Mouse (Mus musculus) intestine, embryonic 16.5 days (tissue): Measurements from ENCODE around the gene Polr2c. TPM values are rescaled to one million over a fixed set of nuclear protein-coding genes. Genes with fewer than 3 reads are reported as not detected.

Source experiments
- ATAC-seq: fragments of 200-750 bp; cut with Nextera tagmentation; 2 replicates; pipeline ENCODE4 v1.8.0; 2017; ENCODE audit warnings: moderate TSS enrichment, moderate library complexity
- H3K27ac ChIP-seq: fragments of 300-500 bp; sonication (generic); 2 replicates; pipeline ENCODE4 v1.5.1; 2014; ENCODE audit warnings: mild to moderate bottlenecking, low read length
- H3K27me3 ChIP-seq: fragments of 300-500 bp; sonication (generic); replicated peaks from 2 replicates; pipeline ENCODE4 v1.6.1; 2014; ENCODE audit warnings: low read length, control low read depth, mixed read lengths; ENCODE audit not compliant: control insufficient read depth, insufficient read depth
- H3K36me3 ChIP-seq: fragments of 300-500 bp; sonication (generic); 2 replicates; pipeline ENCODE4 v1.6.1; 2014; ENCODE audit warnings: low read length, control low read depth; ENCODE audit not compliant: control insufficient read depth, insufficient read depth
- H3K4me1 ChIP-seq: fragments of 300-500 bp; sonication (generic); 2 replicates; pipeline ENCODE4 v1.6.1; 2014; ENCODE audit warnings: low read length, control low read depth, mixed read lengths; ENCODE audit not compliant: control insufficient read depth, insufficient read depth
- H3K4me2 ChIP-seq: fragments of 300-500 bp; sonication (generic); 2 replicates; pipeline ENCODE4 v1.6.1; 2014; ENCODE audit warnings: low read depth, low read length, control low read depth
- H3K4me3 ChIP-seq: fragments of 300-500 bp; sonication (generic); 2 replicates; pipeline ENCODE4 v1.5.1; 2014; ENCODE audit warnings: mild to moderate bottlenecking, low read length
- H3K9ac ChIP-seq: fragments of 300-500 bp; sonication (generic); 2 replicates; pipeline ENCODE4 v1.6.1; 2014; ENCODE audit warnings: low read depth, low read length
- H3K9me3 ChIP-seq: fragments of 300-500 bp; sonication (generic); 2 replicates; pipeline ENCODE4 v1.6.1; 2016; ENCODE audit warnings: low read length, control low read depth; ENCODE audit not compliant: control insufficient read depth
- WGBS: fragments of 180-500 bp; shearing (Covaris S2); extraction: QIAGEN DNeasy Blood & Tissue Kit; methylation state at CpG from one replicate; pipeline ENCODE4 v1.1.7; 2014; 5-methylcytosine and 5-hydroxymethylcytosine counted together
- polyA plus RNA-seq: library from polyadenylated mRNA; unstranded; fragments of >200 nt; fragmentation: Nextera tagmentation; extraction: Ambion mirVana; gene quantifications from 2 replicates; pipeline ENCODE4 v1.2.1, GENCODE M21; 2015

The Polr2c gene
- polyA plus RNA-seq, 1 experiment from 2014 or later, result 133 TPM

DNA sequence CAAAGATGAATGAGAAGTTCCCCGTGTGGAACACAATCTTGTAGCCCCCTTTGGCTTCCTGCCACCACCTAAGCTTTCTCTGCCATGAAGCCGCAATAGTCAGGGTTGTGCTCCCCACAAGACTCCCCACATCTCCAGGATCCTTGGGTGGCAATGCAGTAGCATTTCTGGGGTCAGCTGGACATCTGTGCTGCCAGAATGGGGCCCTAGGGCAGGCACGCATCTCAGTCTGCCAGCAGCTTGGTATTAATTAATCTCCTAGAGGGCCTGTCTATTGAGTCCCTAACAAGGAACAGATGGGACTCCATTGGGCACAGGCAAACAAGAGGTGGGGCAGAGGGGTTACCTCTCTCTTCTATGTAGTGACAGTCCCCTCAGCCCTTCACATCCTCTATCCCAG lies 14.9 kb downstream of the Polr2c start:
- Histone ChIP-seq H3K27me3 (no peaks in the 10 kb centered on the region), H3K27ac (peak overlapping the region; percentile 92), H3K4me1 (peaks cover 64% of the 10 kb centered on the region), H3K9me3 (no peaks in the 10 kb centered on the region), H3K9ac (peak overlapping the region; percentile 70), H3K36me3 (0 out of 2 replicates have a peak, but pooled peaks cover 5% of the 10 kb centered on the region), H3K4me2 (peak overlapping the region; percentile 96), H3K4me3 (peak overlapping the region; percentile 59)
- no peak for ATAC-seq
- 34% methylated on average over 3 of the region's 3 CpGs for WGBS

DNA sequence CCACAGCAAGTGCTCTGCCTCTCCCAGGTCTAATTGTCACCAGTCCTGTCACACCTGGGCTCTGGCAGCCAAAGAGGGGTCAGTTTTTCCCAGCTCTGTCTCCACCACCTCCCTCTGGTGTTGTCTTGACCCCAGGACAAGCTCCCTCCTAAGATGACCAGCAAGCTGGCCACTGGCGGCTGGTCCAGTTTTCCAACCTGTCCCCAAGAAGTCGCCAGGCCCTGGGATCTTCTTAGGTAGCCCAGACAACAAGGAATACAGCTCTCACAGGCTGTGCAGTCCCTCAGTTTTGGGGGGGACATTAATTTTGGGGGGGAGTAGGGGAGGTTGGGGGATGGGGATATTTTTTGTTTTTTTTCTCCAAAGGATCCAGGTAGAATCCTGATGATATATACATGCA lies 15.3 kb downstream of the Polr2c start:
- peak overlapping the region; percentile 92 for H3K27ac ChIP-seq
- no peak for ATAC-seq
- H3K27me3 ChIP-seq, result no peaks in the 10 kb centered on the region
- no peaks in the 10 kb centered on the region for H3K9me3 ChIP-seq
- 0 out of 2 replicates have a peak, but pooled peaks cover 5% of the 10 kb centered on the region for H3K36me3 ChIP-seq
- H3K9ac ChIP-seq, result peak overlapping the region; percentile 70
- H3K4me3 ChIP-seq, result peak overlapping the region; percentile 59
- WGBS, result 88% methylated on average over 2 of the region's 2 CpGs
- peak overlapping the region; percentile 96 for H3K4me2 ChIP-seq
- peaks cover 64% of the 10 kb centered on the region for H3K4me1 ChIP-seq

DNA sequence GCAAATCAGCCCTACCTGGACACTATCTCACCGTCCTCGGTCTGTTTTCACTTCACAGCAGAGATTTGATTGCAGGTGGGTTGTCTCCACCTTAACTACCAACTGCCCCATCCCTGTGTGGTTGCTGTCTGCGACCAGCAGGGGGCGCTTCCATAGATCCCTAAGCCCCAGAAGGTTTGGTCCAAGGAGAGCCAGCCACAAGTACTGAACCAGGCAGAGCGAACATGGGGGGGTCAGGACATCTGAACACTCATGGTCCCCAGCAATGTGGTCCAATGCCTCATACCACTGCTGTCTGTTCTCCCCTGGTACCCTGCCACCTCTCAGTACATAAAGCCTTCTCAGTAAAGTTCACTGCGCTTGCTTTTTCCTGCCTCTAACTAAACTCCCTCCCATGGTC lies 17.1 kb downstream of the Polr2c start:
- H3K9ac ChIP-seq, result peak overlapping the region; percentile 83

DNA sequence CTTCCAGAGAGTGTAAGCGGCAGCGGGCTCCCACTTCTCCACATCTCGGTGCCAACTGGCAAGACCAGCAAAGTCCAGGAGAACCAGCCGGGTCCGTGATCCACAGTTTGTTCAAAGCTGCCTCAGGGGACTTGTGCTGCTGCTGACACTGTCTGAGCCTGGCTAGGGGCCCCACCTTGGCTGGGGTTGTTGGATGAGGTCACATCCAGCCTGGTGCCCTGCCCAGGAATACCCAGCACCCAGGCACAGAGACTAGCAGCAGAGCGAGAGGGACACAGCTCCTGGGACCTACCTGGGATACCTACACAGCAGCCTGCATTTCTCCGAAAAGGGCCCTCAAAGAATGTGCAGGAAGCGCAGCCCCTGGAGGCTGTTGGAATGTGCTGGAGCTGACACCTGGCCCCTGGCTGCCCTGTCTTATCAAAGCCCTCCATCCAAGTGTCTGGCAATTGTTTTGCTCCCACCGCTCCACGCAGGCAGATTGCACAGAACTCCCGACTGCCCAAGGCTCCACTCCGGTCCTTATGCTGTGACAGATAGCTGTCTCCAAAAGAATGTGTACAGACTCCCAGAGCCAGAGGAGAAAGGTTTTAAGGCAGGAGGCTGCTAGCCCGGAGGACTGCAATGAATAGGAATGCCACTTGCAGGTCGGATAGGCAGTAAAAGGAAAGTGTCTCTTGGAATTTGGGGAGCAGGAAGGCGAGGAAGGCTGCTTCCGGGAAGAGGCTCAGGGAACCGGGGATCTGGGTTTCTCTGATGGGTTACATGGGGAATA lies 18.0 kb downstream of the Polr2c start:
- Histone ChIP-seq H3K36me3 (no peaks in the 10 kb centered on the region), H3K9me3 (no peaks in the 10 kb centered on the region), H3K9ac (peak overlapping the region; percentile 83), H3K4me2 (peak overlapping the region; percentile 88), H3K27me3 (no peaks in the 10 kb centered on the region), H3K27ac (peak overlapping the region; percentile 89), H3K4me1 (peaks cover 44% of the 10 kb centered on the region), H3K4me3 (peak overlapping the region; percentile 75)
- WGBS, result 14% methylated on average over 17 of the region's 17 CpGs
- no peak for ATAC-seq

More for the DNA sequence above, 17.1 kb downstream of the Polr2c start:
- Histone ChIP-seq H3K27ac (peak overlapping the region; percentile 13; the same call in 1 of the 2 replicates), H3K4me3 (peak overlapping the region; percentile 75), H3K4me2 (peak overlapping the region; percentile 88), H3K9me3 (no peaks in the 10 kb centered on the region), H3K27me3 (no peaks in the 10 kb centered on the region), H3K4me1 (peaks cover 53% of the 10 kb centered on the region), H3K36me3 (no peaks in the 10 kb centered on the region)
- ATAC-seq, result no peak; the same call in 1 of the 2 replicates
- WGBS, result 11% methylated on average over 6 of the region's 6 CpGs

DNA sequence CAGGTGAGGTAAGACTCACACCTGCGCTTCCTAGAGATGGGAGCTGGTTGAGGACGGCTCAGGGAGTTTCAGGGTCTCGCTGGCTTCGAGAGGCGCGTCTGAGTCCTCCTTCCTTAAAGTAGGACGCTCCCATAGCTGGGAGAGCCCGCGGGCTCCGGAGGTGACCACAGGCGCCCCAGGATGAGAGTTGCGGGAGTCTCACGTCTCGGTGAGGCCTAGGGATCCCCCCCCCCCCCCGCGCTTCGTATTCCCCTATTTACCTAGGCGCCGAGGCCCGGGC lies 18.6 kb downstream of the Polr2c start:
- peak overlapping the region; percentile 89 for H3K27ac ChIP-seq
- 0% methylated on average over 14 of the region's 20 CpGs for WGBS
- no peaks in the 10 kb centered on the region for H3K9me3 ChIP-seq
- H3K9ac ChIP-seq, result peak overlapping the region; percentile 83
- H3K36me3 ChIP-seq, result no peaks in the 10 kb centered on the region
- peak overlapping the region; percentile 75 for H3K4me3 ChIP-seq
- no peak; the same call in 1 of the 2 replicates for ATAC-seq
- H3K27me3 ChIP-seq, result no peaks in the 10 kb centered on the region
- peak overlapping the region; percentile 88 for H3K4me2 ChIP-seq
- H3K4me1 ChIP-seq, result peaks cover 39% of the 10 kb centered on the region

DNA sequence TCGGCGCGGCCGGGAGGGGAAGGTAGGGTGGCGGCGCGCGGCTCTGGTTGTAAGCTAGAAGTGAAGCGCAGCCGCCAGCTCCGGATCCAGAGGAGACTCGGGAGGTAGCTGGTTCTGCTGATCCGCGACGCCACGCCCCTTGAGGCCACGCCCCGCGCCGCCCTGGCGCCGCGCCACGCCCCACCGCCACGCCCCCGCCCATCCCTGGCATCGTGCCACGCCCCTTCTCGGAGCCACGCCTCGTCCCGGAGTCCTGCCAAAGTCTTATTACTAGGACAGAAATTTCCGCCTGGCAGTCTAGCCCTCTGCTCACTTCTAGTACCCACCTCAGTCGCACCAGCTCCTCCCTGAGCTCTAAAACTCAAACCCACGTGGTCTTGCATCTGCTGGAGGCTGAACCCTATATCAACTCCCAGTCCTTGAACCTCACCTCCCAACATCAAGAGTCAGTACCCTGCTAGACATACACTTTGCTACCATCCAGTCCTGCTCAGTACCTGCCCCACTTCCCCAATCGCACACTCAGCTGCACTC lies 19.0 kb downstream of the Polr2c start, which contains the start of gene Dok4:
Gene Dok4 (minus strand): TSS at position 134 of the 534 bp plus-strand sequence.
- 3% methylated on average over 29 of the region's 37 CpGs for WGBS
- no peaks in the 10 kb centered on the region for H3K36me3 ChIP-seq
- peak within 1 kb of the TSS; percentile 88 for H3K4me2 ChIP-seq
- H3K4me3 ChIP-seq, result peak within 1 kb of the TSS; percentile 75
- ATAC-seq, result peak; percentile 67
- no peaks in the 10 kb centered on the region for H3K27me3 ChIP-seq
- no peaks in the 10 kb centered on the region for H3K9me3 ChIP-seq
- peak within 1 kb of the TSS; percentile 89 for H3K27ac ChIP-seq
- H3K4me1 ChIP-seq, result peaks cover 38% of the 10 kb centered on the region
- H3K9ac ChIP-seq, result peak within 1 kb of the TSS; percentile 83

DNA sequence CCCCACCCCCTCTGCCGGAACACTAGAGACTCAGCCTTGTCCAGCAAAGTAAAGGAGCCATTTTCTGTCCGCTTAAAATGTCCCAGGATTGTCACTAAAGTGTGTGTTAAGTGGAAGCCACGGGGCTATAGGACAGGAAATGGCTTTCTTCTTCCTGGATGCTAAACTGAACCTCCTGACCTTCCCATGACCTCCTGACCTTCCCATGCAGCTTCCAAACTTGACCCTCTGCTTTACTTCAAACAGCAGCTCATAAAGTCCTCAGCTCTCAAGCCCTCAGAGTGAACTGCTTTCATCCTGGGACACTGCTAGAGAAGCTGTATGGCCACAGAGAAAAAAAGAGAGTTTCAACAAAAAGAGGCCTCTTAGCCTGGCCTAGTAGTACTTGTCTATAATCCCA lies 19.6 kb downstream of the Polr2c start:
- 47% methylated on average over 3 of the region's 3 CpGs for WGBS
- no peaks in the 10 kb centered on the region for H3K27me3 ChIP-seq
- no peaks in the 10 kb centered on the region for H3K36me3 ChIP-seq
- H3K4me1 ChIP-seq, result peaks cover 33% of the 10 kb centered on the region
- H3K27ac ChIP-seq, result peak overlapping the region; percentile 57; the same call in 1 of the 2 replicates
- ATAC-seq, result no peak
- H3K4me2 ChIP-seq, result peak overlapping the region; percentile 88
- H3K4me3 ChIP-seq, result no peak overlapping the region
- 0 out of 2 replicates have a peak overlapping the region, but pooled peaks have one; percentile 83 for H3K9ac ChIP-seq
- H3K9me3 ChIP-seq, result no peaks in the 10 kb centered on the region

DNA sequence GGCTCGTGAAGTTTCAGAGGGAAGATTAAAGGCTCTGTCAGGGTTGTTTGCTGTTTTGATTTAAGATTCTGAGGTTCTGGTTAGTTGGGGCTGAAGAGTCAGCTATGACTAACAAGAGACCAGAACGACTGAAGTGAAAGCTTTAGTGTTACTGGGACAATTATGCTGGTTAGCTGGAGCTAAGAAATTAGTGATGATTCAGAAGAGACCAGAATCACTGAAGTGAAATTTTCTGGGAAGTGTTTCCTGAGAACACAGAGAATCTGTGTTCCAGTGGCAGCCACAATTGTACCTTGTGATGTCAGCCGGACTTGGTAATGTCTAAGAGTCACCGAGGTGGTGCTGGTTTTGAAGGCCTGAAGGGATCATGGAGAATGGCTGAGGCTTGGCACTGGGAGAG lies 23.5 kb downstream of the Polr2c start:
- Histone ChIP-seq H3K36me3 (no peaks in the 10 kb centered on the region), H3K9ac (no peak overlapping the region), H3K27me3 (no peaks in the 10 kb centered on the region), H3K4me1 (peaks cover 6% of the 10 kb centered on the region), H3K4me2 (no peak overlapping the region), H3K9me3 (no peaks in the 10 kb centered on the region), H3K4me3 (no peak overlapping the region), H3K27ac (no peak overlapping the region)
- ATAC-seq, result no peak
- 61% methylated on average over 4 of the region's 4 CpGs for WGBS

DNA sequence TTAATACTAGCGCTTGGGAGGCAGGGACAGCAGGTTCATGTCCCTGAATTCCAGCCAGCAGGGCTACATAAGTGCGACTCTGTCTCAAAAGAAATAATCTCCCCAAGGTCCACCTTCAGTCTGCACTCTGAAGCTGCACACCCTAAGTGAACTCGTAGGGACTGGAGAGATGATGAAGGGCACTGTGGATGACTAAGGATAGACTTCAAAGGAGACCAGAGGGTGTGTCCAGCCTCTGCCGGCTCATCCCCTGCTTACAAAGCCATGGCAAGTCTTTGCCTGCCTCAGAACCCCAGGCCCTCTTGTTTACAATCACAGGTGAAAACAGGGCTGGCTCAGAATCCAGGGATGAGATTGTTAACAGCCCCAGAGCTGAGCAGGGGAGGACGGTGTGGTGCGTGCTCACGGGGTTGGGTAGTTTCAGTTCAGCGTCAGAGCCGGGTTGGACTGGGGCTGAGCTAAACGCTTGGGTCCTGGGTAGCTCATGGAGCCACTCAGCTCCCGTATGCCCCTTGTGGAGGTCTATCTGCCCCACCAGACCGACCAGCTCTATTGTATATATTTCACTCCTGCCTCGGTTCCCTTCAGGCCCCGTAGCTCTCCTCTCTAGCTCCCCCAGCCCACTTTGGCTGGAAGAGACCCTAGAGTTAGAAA lies 31.3 kb downstream of the Polr2c start:
- Histone ChIP-seq H3K4me2 (peak overlapping the region; percentile 2; the same call in 1 of the 2 replicates), H3K27me3 (no peaks in the 10 kb centered on the region)

More for the DNA sequence above, 31.3 kb downstream of the Polr2c start:
- no peak for ATAC-seq
- Histone ChIP-seq H3K9ac (no peak overlapping the region), H3K4me1 (no peaks in the 10 kb centered on the region), H3K4me3 (no peak overlapping the region), H3K9me3 (no peaks in the 10 kb centered on the region), H3K36me3 (no peaks in the 10 kb centered on the region), H3K27ac (no peak overlapping the region)
- WGBS, result 26% methylated on average over 14 of the region's 14 CpGs
